Mouse (Mus musculus) small intestine, adult 2 months (tissue): ENCODE results near the gene Hat1. TPM values are rescaled to one million over a fixed set of nuclear protein-coding genes. Genes with fewer than 3 reads are reported as not detected.

Source experiments
- H3K27ac ChIP-seq: fragments of 200-500 bp; 2 replicates; pipeline ENCODE4 v1.5.1; 2012; ENCODE audit warnings: low read depth, low read length, control low read depth, inconsistent platforms; ENCODE audit not compliant: insufficient read depth
- H3K27me3 ChIP-seq: fragments of 200-500 bp; 2 replicates; pipeline ENCODE4 v1.6.1; 2012; ENCODE audit warnings: mild to moderate bottlenecking, moderate library complexity, low read length, inconsistent platforms; ENCODE audit not compliant: control insufficient read depth, insufficient read depth
- H3K36me3 ChIP-seq: fragments of 200-500 bp; 2 replicates; pipeline ENCODE4 v1.6.1; 2012; ENCODE audit warnings: mild to moderate bottlenecking, low read length, control low read depth, inconsistent platforms; ENCODE audit not compliant: control insufficient read depth, insufficient read depth
- H3K4me1 ChIP-seq: fragments of 200-500 bp; 2 replicates; pipeline ENCODE4 v1.6.1; 2012; ENCODE audit warnings: low read length, inconsistent platforms, mixed read lengths; ENCODE audit not compliant: control insufficient read depth, insufficient read depth, insufficient read length
- H3K4me3 ChIP-seq: fragments of 200-500 bp; 2 replicates; pipeline ENCODE4 v1.5.1; 2012; ENCODE audit warnings: low read depth, mild to moderate bottlenecking, control low read depth, inconsistent platforms, low read length, moderate library complexity
- CTCF ChIP-seq: fragments of 200-500 bp; IDR thresholded peaks from 2 replicates; pipeline ENCODE4 v1.5.1; 2012; ENCODE audit warnings: low read depth, mild to moderate bottlenecking, control low read depth, inconsistent platforms, low read length, moderate library complexity, mixed read lengths; ENCODE audit not compliant: insufficient replicate concordance, insufficient read length; ENCODE audit errors: extremely low read depth
- POLR2A ChIP-seq: fragments of 200-500 bp; IDR thresholded peaks from 2 replicates; pipeline ENCODE4 v1.6.1; 2012; ENCODE audit warnings: low read depth, mild to moderate bottlenecking, control low read depth, inconsistent platforms, low read length, moderate library complexity
- WGBS: fragments of 180-500 bp; shearing (Covaris S2); methylation state at CpG from one replicate; pipeline ENCODE4 v1.1.7; 2018; 5-methylcytosine and 5-hydroxymethylcytosine counted together
- polyA plus RNA-seq: library from polyadenylated mRNA; depleted of rRNA; stranded (reverse); fragments of >200 nt; gene quantifications from 2 replicates; pipeline ENCODE4 v1.2.3, GENCODE M21; 2012; rRNA removed

The Hat1 gene
- polyA plus RNA-seq, 1 experiment: 0.62 TPM

DNA sequence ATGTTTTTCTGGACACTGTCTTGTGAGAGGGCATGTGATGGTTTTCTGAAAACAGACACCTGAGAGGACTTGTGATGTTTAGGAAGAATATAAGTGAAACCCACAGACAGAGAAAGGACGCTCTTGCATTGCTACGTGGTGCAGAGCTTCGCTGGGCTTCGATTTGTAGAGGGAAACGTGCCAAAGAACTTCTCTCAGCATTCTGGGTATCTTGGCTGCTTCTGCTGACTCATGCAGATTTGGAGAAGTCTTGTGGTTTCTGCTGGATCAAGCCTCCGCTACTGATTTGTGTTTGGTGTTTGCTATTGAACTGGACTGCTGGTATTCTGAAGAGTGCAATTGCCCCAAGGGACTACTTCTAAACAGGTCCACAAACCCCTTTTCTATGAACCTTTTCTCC, 93.1 kb downstream of the Hat1 start:
- TF ChIP-seq CTCF (no peak), POLR2A (no peak)
- whole genome bisulfite sequencing: 77% methylated on average over 6 of the region's 6 CpGs
- H3K4me1 ChIP-seq: no peaks in the 10 kb centered on the region
- no peaks in the 10 kb centered on the region for H3K27me3 ChIP-seq
- no peaks in the 10 kb centered on the region for H3K36me3 ChIP-seq
- no peak overlapping the region for H3K4me3 ChIP-seq
- H3K27ac ChIP-seq: no peak overlapping the region

DNA sequence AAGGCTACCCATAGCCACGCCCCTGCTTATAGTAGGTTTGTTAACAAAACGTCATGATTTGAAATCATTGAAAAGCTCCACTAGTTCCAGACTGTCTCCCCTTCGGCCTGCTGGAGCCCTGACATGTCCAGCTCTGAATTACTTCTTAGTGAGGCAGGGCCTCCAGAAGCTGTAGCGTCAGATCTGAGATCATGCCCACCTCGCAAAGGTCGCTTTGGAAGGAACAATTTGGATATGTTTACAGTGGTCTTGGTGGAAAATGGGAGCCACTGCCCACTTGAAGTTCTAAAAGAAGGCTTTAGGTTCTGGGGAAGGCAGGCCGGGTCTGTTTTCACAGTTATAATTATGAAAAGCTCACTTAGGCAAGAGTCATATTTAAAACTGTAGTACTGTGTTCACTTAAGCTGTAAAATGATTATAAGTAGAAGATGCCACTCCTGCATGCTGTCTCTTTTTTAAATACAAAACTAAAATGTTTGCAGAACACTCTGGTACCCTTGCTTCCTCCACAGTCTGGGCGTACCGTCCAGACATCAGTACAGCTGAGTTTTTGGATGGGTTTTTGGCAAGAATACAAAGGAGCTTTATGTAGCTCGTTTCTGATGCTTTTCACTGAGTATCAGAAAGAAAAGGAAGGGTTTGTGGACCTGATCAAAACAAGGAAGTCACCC, 94.4 kb downstream of the Hat1 start:
- no peaks in the 10 kb centered on the region for H3K4me1 ChIP-seq
- WGBS: 77% methylated on average over 10 of the region's 10 CpGs
- no peaks in the 10 kb centered on the region for H3K27me3 ChIP-seq
- no peak overlapping the region for H3K27ac ChIP-seq
- H3K4me3 ChIP-seq: no peak overlapping the region
- no peaks in the 10 kb centered on the region for H3K36me3 ChIP-seq
- TF ChIP-seq CTCF: no peak
- no peak for TF ChIP-seq POLR2A

DNA sequence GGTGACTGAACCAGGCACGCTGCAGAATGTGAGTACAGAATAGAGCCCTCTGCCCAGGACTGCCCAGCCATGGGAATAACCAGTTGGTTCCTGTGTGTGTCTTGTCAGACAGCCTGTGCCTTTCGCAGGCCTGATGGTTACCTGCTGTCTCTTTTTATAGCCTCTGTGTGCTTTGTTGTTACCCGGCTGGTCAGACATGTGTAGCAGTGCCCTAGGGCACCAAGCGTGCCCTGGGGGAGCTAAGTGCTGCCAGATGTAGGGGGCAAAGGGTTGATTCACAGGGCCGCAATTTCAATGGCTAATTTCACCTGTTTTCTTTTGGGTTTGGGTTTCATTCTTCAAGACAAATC, 94.9 kb downstream of the Hat1 start:
- 79% methylated on average over 5 of the region's 5 CpGs for WGBS
- no peaks in the 10 kb centered on the region for H3K4me1 ChIP-seq
- no peak for TF ChIP-seq POLR2A
- TF ChIP-seq CTCF: no peak
- no peaks in the 10 kb centered on the region for H3K27me3 ChIP-seq
- no peak overlapping the region for H3K4me3 ChIP-seq
- H3K36me3 ChIP-seq: no peaks in the 10 kb centered on the region
- no peak overlapping the region for H3K27ac ChIP-seq

Other genes with a start within 250 kb of the Hat1 start
- 3.2 and 6.3 TPM in 2 replicates for gene Dync1i2, start 177.3 kb upstream of the Hat1 start, polyA plus RNA-seq
- gene Slc25a12, start 21.2 kb upstream of the Hat1 start, polyA plus RNA-seq: 5.1 and 8.4 TPM in 2 replicates
- gene Metap1d, start 64.3 kb downstream of the Hat1 start, polyA plus RNA-seq: 4.4 and 5.7 TPM in 2 replicates
- gene Dlx1, start 139.2 kb downstream of the Hat1 start, polyA plus RNA-seq: 0.14 and 0.32 TPM in 2 replicates
- gene Dlx2, start 157.8 kb downstream of the Hat1 start, polyA plus RNA-seq: 0.15 and 0.33 TPM in 2 replicates